Mouse (Mus musculus) hindbrain, embryonic 12.5 days (tissue): Measurements from ENCODE around the gene Shbg. TPM values are rescaled to one million over a fixed set of nuclear protein-coding genes. Genes with fewer than 3 reads are reported as not detected.
"Not testable (repeated sequence)": the region's sequence is repeated elsewhere in the genome, so short reads cannot be mapped to it uniquely, and the experiment has no call there.

Experiments used
- ATAC-seq: fragments of 200-750 bp; cut with Nextera tagmentation; 2 replicates; pipeline ENCODE4 v1.8.0; 2017; ENCODE audit warnings: moderate TSS enrichment; ENCODE audit not compliant: low FRiP score
- H3K27ac ChIP-seq: fragments of 300-500 bp; sonication (generic); 2 replicates; pipeline ENCODE4 v1.5.1; 2016; ENCODE audit warnings: mild to moderate bottlenecking
- H3K27me3 ChIP-seq: fragments of 300-500 bp; sonication (generic); 2 replicates; pipeline ENCODE4 v1.6.1; 2016; ENCODE audit warnings: mild to moderate bottlenecking
- H3K36me3 ChIP-seq: fragments of 300-500 bp; sonication (generic); 2 replicates; pipeline ENCODE4 v1.6.1; 2016; ENCODE audit warnings: mild to moderate bottlenecking
- H3K4me1 ChIP-seq: fragments of 300-500 bp; sonication (generic); 2 replicates; pipeline ENCODE4 v1.6.1; 2016
- H3K4me2 ChIP-seq: fragments of 300-500 bp; sonication (generic); replicated peaks from 2 replicates; pipeline ENCODE4 v1.6.1; 2016; ENCODE audit warnings: mild to moderate bottlenecking
- H3K4me3 ChIP-seq: fragments of 300-500 bp; sonication (generic); 2 replicates; pipeline ENCODE4 v1.5.1; 2016; ENCODE audit warnings: mild to moderate bottlenecking
- H3K9ac ChIP-seq: fragments of 300-500 bp; sonication (generic); 2 replicates; pipeline ENCODE4 v1.6.1; 2016; ENCODE audit warnings: mild to moderate bottlenecking, moderate library complexity
- H3K9me3 ChIP-seq: fragments of 300-500 bp; sonication (generic); replicated peaks from 2 replicates; pipeline ENCODE4 v1.6.1; 2016; ENCODE audit warnings: mild to moderate bottlenecking
- WGBS: fragments of 180-500 bp; shearing (Covaris S2); methylation state at CpG from one replicate; pipeline ENCODE4 v1.1.7; 2016; 5-methylcytosine and 5-hydroxymethylcytosine counted together
- polyA plus RNA-seq: library from polyadenylated mRNA; unstranded; fragments of >200 nt; fragmentation: Nextera tagmentation; extraction: Ambion mirVana; gene quantifications from 2 replicates; pipeline ENCODE4 v1.2.1, GENCODE M21; 2016

Gene Shbg
- polyA plus RNA-seq, 1 experiment from 2014 or later: not detected

DNA sequence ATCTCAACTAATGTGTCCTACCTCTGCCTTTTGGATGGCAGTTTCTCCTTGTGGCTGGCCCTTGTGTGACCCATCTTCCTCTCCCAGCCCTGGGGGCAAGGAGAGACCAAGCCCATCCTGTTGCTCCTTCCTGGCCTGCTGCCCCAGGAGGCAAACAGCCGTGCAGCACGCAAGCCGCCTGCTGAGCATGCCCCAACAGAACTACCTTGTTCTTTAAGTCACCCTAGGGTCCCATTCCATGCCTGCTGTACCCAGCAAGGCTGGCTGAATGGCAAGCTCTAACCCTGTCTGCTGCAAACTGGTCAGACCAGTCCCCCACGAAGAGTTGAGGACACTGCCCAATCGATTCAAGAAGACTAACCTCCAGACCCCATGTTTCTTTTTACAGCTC lies 38.4 kb upstream of the Shbg start:
- H3K27ac ChIP-seq: no peak overlapping the region
- WGBS: 85% methylated on average over 5 of the region's 5 CpGs
- no peak overlapping the region for H3K4me3 ChIP-seq
- H3K9me3 ChIP-seq: no peaks in the 10 kb centered on the region
- H3K4me1 ChIP-seq: peaks cover 14% of the 10 kb centered on the region
- no peaks in the 10 kb centered on the region for H3K27me3 ChIP-seq
- ATAC-seq: no peak
- H3K36me3 ChIP-seq: peaks cover 67% of the 10 kb centered on the region
- no peak overlapping the region for H3K4me2 ChIP-seq
- no peak overlapping the region for H3K9ac ChIP-seq

DNA sequence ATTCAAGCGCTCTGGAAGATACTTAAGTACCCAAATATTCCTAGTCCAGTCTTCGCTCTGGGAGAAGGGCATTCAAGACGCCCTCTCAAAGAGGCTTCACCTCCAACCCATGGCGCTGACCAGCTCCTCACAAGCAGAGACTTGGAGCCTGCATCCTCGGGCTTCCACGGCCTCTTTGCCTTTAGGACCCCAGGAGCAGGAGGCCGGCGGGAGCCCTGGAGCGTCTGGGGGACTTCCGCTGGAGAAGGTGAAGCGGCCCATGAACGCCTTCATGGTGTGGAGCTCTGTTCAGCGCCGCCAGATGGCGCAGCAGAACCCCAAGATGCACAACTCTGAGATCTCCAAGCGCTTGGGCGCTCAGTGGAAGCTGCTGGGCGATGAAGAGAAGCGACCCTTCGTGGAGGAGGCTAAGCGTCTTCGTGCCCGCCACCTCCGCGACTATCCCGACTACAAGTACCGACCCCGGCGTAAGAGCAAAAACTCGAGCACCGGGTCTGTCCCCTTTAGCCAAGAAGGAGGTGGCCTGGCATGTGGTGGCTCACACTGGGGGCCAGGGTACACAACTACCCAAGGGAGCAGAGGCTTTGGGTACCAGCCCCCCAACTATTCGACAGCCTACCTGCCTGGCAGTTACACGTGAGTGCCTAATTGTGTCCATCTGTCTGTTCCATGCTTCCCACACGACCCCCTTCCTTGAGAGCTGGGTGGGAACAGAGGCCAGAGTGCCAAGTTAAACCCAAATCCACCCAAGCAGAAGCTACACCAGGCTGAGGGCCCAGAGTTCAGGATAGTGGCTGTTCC lies 37.8 kb upstream of the Shbg start, which contains the start of gene Sox15:
Gene Sox15 (plus strand): TSS at position 51 of the 801 bp plus-strand sequence.
- peak; percentile 66 for ATAC-seq
- Histone ChIP-seq H3K9ac (0 out of 2 replicates have a peak within 1 kb of the TSS, but pooled peaks have one; percentile 18), H3K4me3 (no peak within 1 kb of the TSS), H3K4me2 (no peak within 1 kb of the TSS; the same call in 1 of the 2 replicates), H3K27me3 (no peaks in the 10 kb centered on the region), H3K4me1 (peaks cover 10% of the 10 kb centered on the region), H3K36me3 (peaks cover 73% of the 10 kb centered on the region), H3K27ac (no peak within 1 kb of the TSS), H3K9me3 (no peaks in the 10 kb centered on the region)
- 23% methylated on average over 34 of the region's 34 CpGs for WGBS

DNA sequence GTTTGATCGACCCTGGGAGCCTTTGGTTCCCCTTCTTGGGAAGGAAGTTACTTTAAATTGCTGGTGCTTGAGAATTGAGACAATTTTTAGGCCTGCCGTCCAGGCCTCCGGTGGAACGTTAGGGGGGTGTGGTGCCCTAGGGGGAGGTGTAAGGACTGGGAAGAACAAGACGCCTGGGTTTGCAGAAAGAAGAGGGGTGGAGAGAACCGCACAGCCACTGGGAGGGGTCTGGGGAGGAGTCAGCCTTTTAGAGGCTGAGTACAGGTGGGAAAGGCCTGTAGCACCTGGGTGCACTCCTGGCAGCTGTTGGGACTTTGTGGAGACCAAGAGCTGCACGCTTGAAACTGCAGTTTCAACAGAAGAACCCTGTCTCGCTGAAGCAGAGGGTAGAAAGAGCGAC lies 37.1 kb upstream of the Shbg start:
- Histone ChIP-seq H3K9me3 (no peaks in the 10 kb centered on the region), H3K4me2 (no peak overlapping the region), H3K27ac (no peak overlapping the region), H3K4me3 (no peak overlapping the region), H3K27me3 (no peaks in the 10 kb centered on the region), H3K36me3 (peaks cover 80% of the 10 kb centered on the region), H3K9ac (no peak overlapping the region), H3K4me1 (peaks cover 10% of the 10 kb centered on the region)
- no peak for ATAC-seq
- 51% methylated on average over 9 of the region's 9 CpGs for WGBS

DNA sequence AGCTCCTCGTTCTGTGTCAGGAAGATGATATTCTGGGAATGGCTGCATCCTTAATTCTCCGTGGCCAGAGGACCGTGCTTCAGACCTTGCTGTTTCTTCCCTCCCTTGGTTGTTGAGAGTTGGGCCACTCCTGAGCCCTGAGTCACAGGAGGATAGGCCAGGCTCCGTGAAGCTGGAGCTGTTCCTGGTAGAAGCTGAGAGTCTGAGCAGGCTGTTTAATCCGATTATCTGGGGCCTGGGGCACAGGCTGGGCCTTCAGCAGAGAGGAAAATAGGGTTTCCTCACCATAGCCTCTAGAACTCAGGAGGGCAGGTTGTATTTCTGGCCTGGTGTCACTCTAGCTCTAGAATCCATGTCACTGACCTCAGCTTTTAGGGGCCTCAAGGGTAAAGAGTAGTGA lies 35.7 kb upstream of the Shbg start:
- H3K9me3 ChIP-seq: no peaks in the 10 kb centered on the region
- H3K9ac ChIP-seq: peak overlapping the region; percentile 27; the same call in 1 of the 2 replicates
- peak overlapping the region; percentile 31; the same call in 1 of the 2 replicates for H3K27ac ChIP-seq
- H3K27me3 ChIP-seq: no peaks in the 10 kb centered on the region
- 76% methylated on average over 5 of the region's 5 CpGs for WGBS
- H3K4me2 ChIP-seq: no peak overlapping the region
- peaks cover 10% of the 10 kb centered on the region for H3K4me1 ChIP-seq
- no peak for ATAC-seq
- peaks cover 83% of the 10 kb centered on the region for H3K36me3 ChIP-seq
- H3K4me3 ChIP-seq: no peak overlapping the region

DNA sequence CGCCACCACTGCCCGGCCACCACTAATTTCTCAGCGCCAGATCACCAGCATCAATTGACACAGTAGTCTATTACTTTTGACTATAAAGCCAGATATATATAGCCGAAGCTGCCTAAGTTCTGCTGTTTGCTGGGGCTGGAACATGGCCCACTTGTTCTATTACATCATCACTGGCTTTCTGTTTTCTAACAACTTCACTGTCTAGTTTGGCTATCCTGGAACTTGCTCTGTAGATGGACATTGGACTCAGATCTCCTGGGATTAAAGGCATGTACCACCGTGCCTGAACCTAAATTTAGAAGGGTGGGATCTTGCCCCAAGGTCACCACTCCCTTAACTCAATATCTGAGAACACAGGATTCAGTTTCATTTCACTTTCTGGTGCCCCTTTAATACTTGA lies 28.2 kb upstream of the Shbg start:
- H3K4me2 ChIP-seq: no peak overlapping the region
- ATAC-seq: no peak
- no peaks in the 10 kb centered on the region for H3K27me3 ChIP-seq
- WGBS: 94% methylated on average over 5 of the region's 5 CpGs
- H3K4me3 ChIP-seq: no peak overlapping the region
- H3K36me3 ChIP-seq: peaks cover 96% of the 10 kb centered on the region
- H3K9ac ChIP-seq: no peak overlapping the region
- no peaks in the 10 kb centered on the region for H3K9me3 ChIP-seq
- no peak overlapping the region for H3K27ac ChIP-seq
- H3K4me1 ChIP-seq: no peaks in the 10 kb centered on the region

DNA sequence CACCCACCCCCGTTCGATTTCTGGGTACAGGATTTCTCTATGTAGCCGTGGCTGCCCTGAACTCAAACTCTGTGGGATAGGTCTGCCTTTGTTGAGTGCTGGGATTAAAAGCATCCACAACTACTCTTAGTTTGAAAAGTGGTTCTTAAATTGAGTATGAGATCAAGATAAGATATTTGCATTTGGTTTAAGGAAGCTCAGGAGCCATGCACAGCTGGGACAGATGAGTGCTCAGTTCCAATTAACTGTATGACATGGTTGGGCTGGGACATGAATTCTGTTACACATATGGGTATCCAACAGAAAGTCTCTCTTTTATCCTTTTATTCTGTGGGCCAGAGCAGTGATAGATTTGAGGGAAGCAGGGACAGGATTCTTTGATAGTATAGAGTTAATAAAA lies 17.8 kb upstream of the Shbg start:
- Histone ChIP-seq H3K9ac (peak overlapping the region; percentile 35; the same call in 1 of the 2 replicates), H3K27me3 (no peaks in the 10 kb centered on the region), H3K36me3 (peaks cover 10% of the 10 kb centered on the region), H3K4me1 (peaks cover 29% of the 10 kb centered on the region), H3K4me2 (peak overlapping the region; percentile 78), H3K27ac (no peak overlapping the region), H3K4me3 (no peak overlapping the region), H3K9me3 (no peaks in the 10 kb centered on the region)
- ATAC-seq: no peak
- 94% methylated on average over 3 of the region's 3 CpGs for WGBS

DNA sequence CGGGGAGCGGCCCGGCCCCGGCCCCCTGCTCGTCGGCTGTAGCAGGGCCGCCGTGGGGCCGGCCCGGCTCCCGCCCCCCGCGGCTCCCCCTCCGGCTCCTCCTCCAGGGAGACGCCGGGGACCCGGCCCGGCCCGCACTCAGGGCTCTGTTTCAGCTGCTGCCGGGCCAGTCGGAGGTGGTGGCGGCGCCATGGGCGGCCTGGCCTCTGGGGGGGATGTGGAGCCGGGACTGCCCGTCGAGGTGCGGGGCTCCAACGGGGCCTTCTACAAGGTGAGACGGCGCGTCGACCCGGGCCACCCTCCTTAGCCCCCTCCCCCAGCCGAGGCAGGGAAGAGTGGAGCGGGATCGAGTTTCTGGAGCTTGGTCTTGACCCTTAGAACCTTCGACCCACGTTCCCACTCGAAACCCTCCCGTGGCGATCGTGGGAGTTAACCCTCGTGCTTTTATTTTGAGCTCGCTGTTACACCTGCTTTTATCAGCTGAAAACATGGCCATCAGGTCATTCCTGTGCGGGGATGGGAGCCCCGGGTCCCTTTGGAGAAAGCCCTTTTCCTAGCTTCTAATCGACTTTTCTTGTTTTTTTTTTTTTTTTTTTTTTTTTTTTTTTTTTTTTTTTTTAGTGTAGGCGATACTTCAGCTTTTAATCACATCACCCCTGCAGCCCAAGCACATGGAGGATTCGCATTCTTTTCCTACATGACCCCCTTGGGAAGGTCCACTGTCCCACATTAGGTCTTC lies 15.6 kb upstream of the Shbg start:
- Histone ChIP-seq H3K9ac (peak overlapping the region; percentile 99), H3K4me1 (peaks cover 29% of the 10 kb centered on the region), H3K27me3 (no peaks in the 10 kb centered on the region), H3K4me3 (peak overlapping the region; percentile 100), H3K36me3 (no peaks in the 10 kb centered on the region), H3K4me2 (peak overlapping the region; percentile 78), H3K27ac (peak overlapping the region; percentile 99), H3K9me3 (no peaks in the 10 kb centered on the region)
- ATAC-seq: peak; percentile 55
- 1% methylated on average over 34 of the region's 50 CpGs for WGBS

DNA sequence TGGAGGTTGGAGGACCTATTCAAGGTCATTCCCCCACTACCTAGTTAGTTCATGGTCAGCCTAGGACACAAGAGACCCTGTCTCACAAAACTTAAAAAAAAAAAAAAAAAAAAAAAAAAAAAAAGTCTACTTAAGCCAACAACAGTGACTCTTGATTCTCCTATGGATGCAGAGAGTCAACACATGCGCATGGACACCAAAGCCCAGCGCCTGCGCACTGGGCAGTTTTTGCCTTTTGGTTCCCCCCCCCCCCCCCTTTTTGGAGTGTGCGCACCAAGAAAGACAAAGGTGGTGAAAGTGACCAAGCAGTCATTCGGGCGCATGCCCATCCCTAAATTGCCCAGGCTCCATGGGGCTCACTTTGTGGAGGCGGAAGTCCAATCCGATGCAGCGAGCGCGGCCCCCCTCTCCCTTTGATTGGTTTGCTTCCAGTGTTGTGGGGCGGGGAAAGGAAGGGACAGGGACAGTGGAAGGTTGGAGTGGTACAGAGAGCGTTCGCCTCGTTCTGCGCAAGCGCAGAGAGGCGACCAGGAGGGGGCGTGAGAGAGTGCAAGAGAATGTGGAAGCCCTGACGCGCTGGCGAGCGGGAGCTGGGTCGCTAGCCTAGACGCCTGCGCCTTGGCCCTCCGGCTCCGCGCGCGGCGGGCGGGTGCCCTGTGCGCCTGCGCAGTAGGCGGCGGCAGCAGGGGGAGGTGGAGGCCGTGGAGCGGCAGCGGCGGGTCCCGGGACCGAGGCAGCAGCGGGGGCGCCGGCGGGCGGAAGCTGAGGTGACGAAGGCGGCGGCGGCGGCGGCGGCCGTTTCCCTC lies 14.8 kb upstream of the Shbg start, which contains the start of gene Fxr2:
Gene Fxr2 (plus strand): TSS at position 707 of the 806 bp plus-strand sequence.
- Histone ChIP-seq H3K4me3 (peak within 1 kb of the TSS; percentile 100), H3K27ac (peak within 1 kb of the TSS; percentile 99), H3K9me3 (no peaks in the 10 kb centered on the region), H3K4me1 (peaks cover 29% of the 10 kb centered on the region), H3K36me3 (no peaks in the 10 kb centered on the region), H3K4me2 (peak within 1 kb of the TSS; percentile 78), H3K27me3 (no peaks in the 10 kb centered on the region), H3K9ac (peak within 1 kb of the TSS; percentile 99)
- peak; percentile 99 for ATAC-seq
- WGBS: under 1% methylated on average over 54 of the region's 56 CpGs

DNA sequence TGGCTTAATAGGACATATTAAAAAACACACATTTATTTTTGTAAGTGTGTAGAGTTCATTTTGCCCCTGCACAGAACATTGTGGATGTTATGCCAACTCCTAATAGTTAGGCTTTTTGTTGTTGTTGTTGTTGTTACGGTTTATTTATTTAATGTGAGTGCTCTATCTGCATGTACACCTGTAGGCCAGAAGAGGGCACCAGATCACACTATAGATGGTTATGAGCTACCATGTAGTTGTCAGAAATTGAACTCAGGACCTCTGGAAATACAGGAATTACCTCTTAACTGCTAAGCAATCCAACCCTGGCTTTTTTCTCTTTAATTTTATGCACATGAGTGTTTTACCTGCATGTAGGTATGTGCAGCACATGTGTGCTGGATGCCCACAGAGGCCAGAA lies 12.1 kb upstream of the Shbg start:
- no peak overlapping the region for H3K4me2 ChIP-seq
- H3K27ac ChIP-seq: no peak overlapping the region
- no peak overlapping the region for H3K9ac ChIP-seq
- peaks cover 12% of the 10 kb centered on the region for H3K4me1 ChIP-seq
- H3K4me3 ChIP-seq: no peak overlapping the region
- no peaks in the 10 kb centered on the region for H3K9me3 ChIP-seq
- H3K27me3 ChIP-seq: no peaks in the 10 kb centered on the region
- no peaks in the 10 kb centered on the region for H3K36me3 ChIP-seq
- ATAC-seq: no peak
- WGBS: 54% methylated on average over 1 of the region's 1 CpGs

DNA sequence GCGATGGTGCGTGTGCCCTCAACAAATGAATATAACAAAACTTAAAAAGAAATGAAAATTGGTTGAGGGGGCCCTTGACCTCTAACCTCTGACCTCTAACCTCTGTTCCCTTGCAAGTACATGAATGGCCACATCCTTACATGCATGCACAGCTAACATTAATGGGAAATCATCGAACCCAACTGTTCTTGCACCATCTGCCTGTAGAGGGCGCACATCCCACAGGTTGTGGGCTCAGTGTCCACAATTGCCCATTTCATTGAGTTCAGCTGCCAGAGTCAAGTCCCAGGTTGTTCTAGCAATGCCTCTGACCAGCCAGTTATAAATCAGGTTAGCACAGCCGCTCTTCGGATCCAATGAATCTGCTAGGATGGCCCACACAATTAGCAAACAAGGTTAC lies 10.6 kb upstream of the Shbg start:
- Histone ChIP-seq H3K4me3 (no peak overlapping the region), H3K36me3 (no peaks in the 10 kb centered on the region), H3K9ac (no peak overlapping the region), H3K4me1 (peaks cover under 1% of the 10 kb centered on the region; the same call in 1 of the 2 replicates), H3K27ac (no peak overlapping the region), H3K27me3 (no peaks in the 10 kb centered on the region), H3K9me3 (no peaks in the 10 kb centered on the region), H3K4me2 (no peak overlapping the region)
- no peak for ATAC-seq
- 37% methylated on average over 6 of the region's 6 CpGs for WGBS

DNA sequence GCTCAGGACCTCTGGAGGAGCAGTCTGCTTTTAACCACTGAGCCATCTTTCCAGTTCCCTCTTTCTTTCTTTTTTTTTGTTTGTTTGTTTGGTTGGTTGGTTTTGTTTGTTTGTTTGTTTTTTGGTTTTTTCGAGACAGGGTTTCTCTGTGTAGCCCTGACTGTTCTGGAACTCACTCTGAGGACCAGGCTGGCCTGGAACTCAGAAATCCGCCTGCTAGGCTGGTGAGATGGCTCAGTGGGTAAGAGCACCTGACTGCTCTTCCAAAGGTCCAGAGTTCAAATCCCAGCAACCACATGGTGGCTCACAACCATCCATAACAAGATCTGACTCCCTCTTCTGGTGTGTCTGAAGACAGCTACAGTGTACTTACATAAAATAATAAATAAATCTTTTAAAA lies 6.6 kb upstream of the Shbg start:
- WGBS: 83% methylated on average over 2 of the region's 2 CpGs
- ATAC-seq, H3K36me3 ChIP-seq, H3K27me3 ChIP-seq, H3K4me2 ChIP-seq, H3K9ac ChIP-seq, H3K27ac ChIP-seq, H3K9me3 ChIP-seq, H3K4me3 ChIP-seq: not testable (repeated sequence)
- peaks cover 16% of the 10 kb centered on the region for H3K4me1 ChIP-seq

DNA sequence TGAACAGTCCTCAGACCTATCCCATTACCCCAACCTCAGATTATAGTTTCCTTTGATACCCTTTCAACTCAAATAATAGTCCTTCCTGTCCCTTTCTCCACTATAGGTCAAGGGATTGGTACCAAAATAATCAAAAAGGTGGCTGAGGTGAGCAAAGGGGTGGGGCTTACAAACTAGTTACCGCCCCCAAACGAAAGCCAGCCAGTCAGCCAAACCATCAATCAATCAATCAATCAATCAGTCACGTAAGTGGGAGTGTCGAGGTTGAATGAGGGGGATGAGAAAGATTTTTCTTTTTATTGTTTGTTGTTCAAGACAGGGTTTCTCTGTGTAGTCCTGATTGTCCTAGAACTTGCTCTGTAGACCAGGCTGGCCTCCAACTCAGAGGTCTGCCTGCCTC lies 5.3 kb upstream of the Shbg start:
- 65% methylated on average over 4 of the region's 4 CpGs for WGBS
- Histone ChIP-seq H3K36me3 (no peaks in the 10 kb centered on the region), H3K27me3 (no peaks in the 10 kb centered on the region), H3K9ac (no peak overlapping the region), H3K4me2 (peak overlapping the region; percentile 74), H3K27ac (no peak overlapping the region), H3K4me3 (no peak overlapping the region), H3K4me1 (peaks cover 16% of the 10 kb centered on the region), H3K9me3 (no peaks in the 10 kb centered on the region)
- ATAC-seq: no peak
